Comparison of ENCODE assay signal across 15 mouse cellular contexts in the genomic region with DNA sequence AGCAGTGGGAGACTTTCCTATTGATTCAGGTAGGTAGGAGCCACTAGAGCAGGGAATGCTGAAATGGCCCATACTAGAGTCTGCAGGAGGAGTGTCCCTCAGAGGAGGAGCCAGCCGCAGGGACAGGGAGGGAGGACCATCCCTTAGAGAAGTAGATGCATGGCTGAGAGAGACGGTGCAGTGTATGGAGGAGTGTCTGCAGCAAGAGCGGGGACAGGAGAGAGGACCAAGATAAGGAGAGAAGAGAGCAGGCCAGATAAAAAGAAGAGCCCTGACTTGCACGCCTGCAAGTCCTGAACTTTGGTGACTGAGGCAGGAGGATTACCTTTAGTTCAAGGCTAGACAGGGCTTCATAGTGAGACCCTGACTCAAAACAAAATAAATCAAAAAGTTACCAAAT. TPM values are rescaled to one million over a fixed set of nuclear protein-coding genes. Genes with fewer than 3 reads are reported as not detected.
DNase-seq lines count a peak whose midpoint lies in the region; ATAC-seq and TF ChIP-seq lines count a peak whose summit lies in the region.
"Had no signal": no experiment of that assay in that cellular context is flagged by ENCODE, and none has a peak within 500 bp of the region (broad histone marks: within the 10 kb centered on the region; RNA-seq: fewer than 3 reads in every experiment).

No protein-coding gene starts in this region.

- H3K9me3 ChIP-seq in heart, embryonic 16.5 days (replicated peaks; ENCODE audit: control insufficient read depth, low read length), result no peaks in the 10 kb centered on the region
- no peaks in the 10 kb centered on the region for H3K9me3 ChIP-seq in lung, embryonic 15.5 days
- H3K9me3 ChIP-seq: heart, embryonic 10.5 days had no signal

- H3K27me3 ChIP-seq in heart, embryonic 16.5 days (ENCODE audit: control insufficient read depth, insufficient read depth, low read length), result no peaks in the 10 kb centered on the region
- no peaks in the 10 kb centered on the region for H3K27me3 ChIP-seq in lung, embryonic 15.5 days

- H3K4me2 ChIP-seq in heart, embryonic 16.5 days (ENCODE audit: low read depth, low read length), result no peak overlapping the region
- no peak overlapping the region for H3K4me2 ChIP-seq in lung, embryonic 15.5 days

- peaks cover 100% of the 10 kb centered on the region for H3K79me2 ChIP-seq in macrophage (ENCODE audit: inconsistent target)

- H3K36me3 ChIP-seq in heart, embryonic 16.5 days (ENCODE audit: control insufficient read depth, insufficient read depth), result peaks cover 9% of the 10 kb centered on the region; the same call in 1 of the 2 replicates
- peaks cover 32% of the 10 kb centered on the region for H3K36me3 ChIP-seq in lung, embryonic 15.5 days
- H3K36me3 ChIP-seq in macrophage (ENCODE audit: inconsistent target), result peaks cover 26% of the 10 kb centered on the region

- no peak for ATAC-seq in heart, embryonic 16.5 days (replicated peaks; ENCODE audit: extremely low read depth, insufficient read depth, low FRiP score)
- ATAC-seq in lung, embryonic 15.5 days (ENCODE audit: borderline replicate concordance, extremely low read depth, low FRiP score, low TSS enrichment), result no peak

- 13% methylated on average over 4 of the region's 4 CpGs for WGBS in heart, embryonic 16.5 days
- 43% methylated on average over 4 of the region's 4 CpGs for WGBS in lung, embryonic 15.5 days
- 32% methylated on average over 4 of the region's 4 CpGs for WGBS in macrophage (ENCODE audit: missing documents)

- TF ChIP-seq CTCF in cortical plate, adult 2 months (IDR thresholded peaks at IDR 0.05; ENCODE audit: extremely low read depth, insufficient read depth, low read length), result no peak

- H3K4me1 ChIP-seq in heart, embryonic 16.5 days (ENCODE audit: control insufficient read depth, insufficient read depth, low read length), result peaks cover 85% of the 10 kb centered on the region
- H3K4me1 ChIP-seq in lung, embryonic 15.5 days, result peaks cover 79% of the 10 kb centered on the region
- H3K4me1 ChIP-seq in cortical plate, adult 2 months (ENCODE audit: control insufficient read depth, insufficient read depth, low read length), result peaks cover 23% of the 10 kb centered on the region

- H3K9ac ChIP-seq in heart, embryonic 16.5 days (ENCODE audit: low read length), result peak overlapping the region; percentile 3; the same call in 1 of the 2 replicates
- no peak overlapping the region for H3K9ac ChIP-seq in lung, embryonic 15.5 days

- no peak for DNase-seq in heart, adult 9 months (ENCODE audit: low spot score in 2 of 2)
- DNase-seq in lung, postnatal 36 days, result no peak
- DNase-seq in embryo, embryonic 10.5 days (ENCODE audit: low spot score), result no peak
- DNase-seq in urinary bladder, postnatal 25 days (ENCODE audit: low spot score), result no peak
- DNase-seq: adrenal gland, postnatal 25 days; cerebellum, adult 11-12 months; thymus, postnatal 4 days had no signal

- H3K4me3 ChIP-seq in heart, embryonic 16.5 days (ENCODE audit: low read length), result no peak overlapping the region
- H3K4me3 ChIP-seq in lung, embryonic 15.5 days, result no peak overlapping the region
- H3K4me3 ChIP-seq in cortical plate, adult 2 months (ENCODE audit: insufficient read depth, low read length), result no peak overlapping the region
- H3K4me3 ChIP-seq in macrophage (ENCODE audit: inconsistent target), result no peak overlapping the region

- no peak overlapping the region for H3K27ac ChIP-seq in heart, embryonic 16.5 days (ENCODE audit: low read length)
- 0 out of 2 replicates have a peak overlapping the region, but pooled peaks have one; percentile 15 for H3K27ac ChIP-seq in lung, embryonic 15.5 days
- peak overlapping the region; percentile 81 for H3K27ac ChIP-seq in cortical plate, adult 2 months (ENCODE audit: insufficient read depth, low read length)
- H3K27ac ChIP-seq in macrophage, result peak overlapping the region; percentile 57

- TF ChIP-seq POLR2A in cortical plate, adult 2 months (IDR thresholded peaks at IDR 0.05; ENCODE audit: extremely low read depth, insufficient read depth, low read length), result 0 out of 2 replicates have a peak, but pooled peaks have one; percentile 40

RNA-seq across cellular contexts. Expression of gene Arhgef2, which starts 21.3 kb away (rescaled TPM):
- 76.7 and 85.5 TPM in 2 replicates for polyA plus RNA-seq in heart, embryonic 16.5 days (2015; fragmentation: Nextera tagmentation; extraction: Ambion mirVana)
- 105 and 116 TPM in 2 replicates for polyA plus RNA-seq in lung, embryonic 15.5 days (2015; fragmentation: Nextera tagmentation; extraction: Ambion mirVana)
- 220 and 224 TPM in 2 replicates for polyA plus RNA-seq in cortical plate, adult 2 months (2012; rRNA removed)
- 100 to 1,000 TPM; 401 to 771 (median 585) TPM for total RNA-seq in macrophage (2018; cell fraction: chromatin; rRNA removed)
- 100 to 1,000 TPM; 114 to 210 (median 154) TPM for total RNA-seq in macrophage (2018; cell fraction: cytosol; rRNA removed)
- total RNA-seq in macrophage (2018; cell fraction: nucleus; rRNA removed), result 100 to 1,000 TPM; 216 to 483 (median 324) TPM
- polyA plus RNA-seq in macrophage (2018), result 83.0 to 111 TPM (median 86.2 TPM) in 3 replicates

RNA-seq across cellular contexts. Expression of gene Rxfp4, which starts 25.8 kb away (rescaled TPM):
- not detected in 2 replicates for polyA plus RNA-seq in heart, embryonic 16.5 days (2015; fragmentation: Nextera tagmentation; extraction: Ambion mirVana)
- not detected in 2 replicates for polyA plus RNA-seq in lung, embryonic 15.5 days (2015; fragmentation: Nextera tagmentation; extraction: Ambion mirVana)
- polyA plus RNA-seq in cortical plate, adult 2 months (2012; rRNA removed), result not detected in 2 replicates
- total RNA-seq in macrophage (2018; cell fraction: chromatin; rRNA removed), result not detected
- not detected for total RNA-seq in macrophage (2018; cell fraction: cytosol; rRNA removed)
- total RNA-seq in macrophage (2018; cell fraction: nucleus; rRNA removed), result not detected
- polyA plus RNA-seq in macrophage (2018), result not detected in 3 replicates
- total RNA-seq: adrenal gland, postnatal 25 days; liver, adult 2 months had no signal
- polyA plus RNA-seq: embryonic facial prominence, embryonic 11.5 days; heart, embryonic 10.5 days; intestine, embryonic 14.5 days; liver, adult 2 months had no signal

RNA-seq across cellular contexts. Expression of gene Ssr2, which starts 51.4 kb away (rescaled TPM):
- polyA plus RNA-seq in heart, embryonic 16.5 days (2015; fragmentation: Nextera tagmentation; extraction: Ambion mirVana), result 136 and 161 TPM in 2 replicates
- polyA plus RNA-seq in lung, embryonic 15.5 days (2015; fragmentation: Nextera tagmentation; extraction: Ambion mirVana), result 290 and 301 TPM in 2 replicates
- 120 and 126 TPM in 2 replicates for polyA plus RNA-seq in cortical plate, adult 2 months (2012; rRNA removed)
- 10 to 100 TPM in 24 of 26 experiments, 1 to 10 TPM in 2; 6.9 to 42.1 (median 15.7) TPM for total RNA-seq in macrophage (2018; cell fraction: chromatin; rRNA removed)
- 100 to 1,000 TPM in 20 of 26 experiments, 10 to 100 TPM in 6; 79.8 to 136 (median 115) TPM for total RNA-seq in macrophage (2018; cell fraction: cytosol; rRNA removed)
- 100 to 1,000 TPM in 1 of 26 experiments, 10 to 100 TPM in 25; 23.5 to 102 (median 68.8) TPM for total RNA-seq in macrophage (2018; cell fraction: nucleus; rRNA removed)
- polyA plus RNA-seq in macrophage (2018), result 108 to 122 TPM (median 113 TPM) in 3 replicates

RNA-seq across cellular contexts. Expression of gene Khdc4, which starts 58.5 kb away (rescaled TPM):
- 67.4 and 68.6 TPM in 2 replicates for polyA plus RNA-seq in heart, embryonic 16.5 days (2015; fragmentation: Nextera tagmentation; extraction: Ambion mirVana)
- 90.7 and 93.1 TPM in 2 replicates for polyA plus RNA-seq in lung, embryonic 15.5 days (2015; fragmentation: Nextera tagmentation; extraction: Ambion mirVana)
- polyA plus RNA-seq in cortical plate, adult 2 months (2012; rRNA removed), result 70.5 and 75.6 TPM in 2 replicates
- 100 to 1,000 TPM; 198 to 376 (median 277) TPM for total RNA-seq in macrophage (2018; cell fraction: chromatin; rRNA removed)
- total RNA-seq in macrophage (2018; cell fraction: cytosol; rRNA removed), result 10 to 100 TPM; 20.0 to 34.1 (median 23.1) TPM
- total RNA-seq in macrophage (2018; cell fraction: nucleus; rRNA removed), result 100 to 1,000 TPM; 123 to 220 (median 167) TPM
- 23.7 to 38.1 TPM (median 25.0 TPM) in 3 replicates for polyA plus RNA-seq in macrophage (2018)
